Mouse (Mus musculus): Measurements from ENCODE around the gene Spp1. TPM values are rescaled to one million over a fixed set of nuclear protein-coding genes. Genes with fewer than 3 reads are reported as not detected.

Spp1 gene
- 1 to 10 TPM in 1 of 2 experiments, under 1 TPM in 1; 0.58 to 4.2 TPM for total RNA-seq (2021)
- long read RNA-seq, experiment 1 = 0 reads
- long read RNA-seq, experiment 2, partial matches to known transcripts = 0 of 1 reads
- long read RNA-seq, experiment 2, other reads (novel, unspliced or antisense) = 0 of 1 reads

DNA sequence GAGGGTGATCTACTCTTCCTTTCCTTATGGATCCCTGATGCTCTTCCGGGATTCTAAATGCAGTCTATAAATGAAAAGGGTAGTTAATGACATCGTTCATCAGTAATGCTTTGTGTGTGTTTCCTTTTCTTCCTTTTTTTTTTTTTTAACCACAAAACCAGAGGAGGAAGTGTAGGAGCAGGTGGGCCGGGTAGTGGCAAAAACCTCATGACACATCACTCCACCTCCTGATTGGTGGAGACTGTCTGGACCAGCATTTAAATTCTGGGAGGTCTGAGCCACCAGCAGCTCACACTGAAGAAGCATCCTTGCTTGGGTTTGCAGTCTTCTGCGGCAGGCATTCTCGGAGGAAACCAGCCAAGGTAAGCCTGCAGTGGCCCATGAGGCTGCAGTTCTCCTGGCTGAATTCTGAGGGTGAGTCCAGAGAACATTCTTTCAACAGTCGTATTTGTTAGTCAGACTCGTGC is at the start of gene Spp1:
Gene Spp1 (plus strand): TSS at position 284 of the 467 bp plus-strand sequence.
- no peak for DNase-seq
- intact Hi-C loops (cut with DNase I; ENCODE audit: low total_unique reads) = loop anchor here (5.0 kb wide), 1 partner anchor 88 kb away; no protein-coding TSS in a partner anchor

DNA sequence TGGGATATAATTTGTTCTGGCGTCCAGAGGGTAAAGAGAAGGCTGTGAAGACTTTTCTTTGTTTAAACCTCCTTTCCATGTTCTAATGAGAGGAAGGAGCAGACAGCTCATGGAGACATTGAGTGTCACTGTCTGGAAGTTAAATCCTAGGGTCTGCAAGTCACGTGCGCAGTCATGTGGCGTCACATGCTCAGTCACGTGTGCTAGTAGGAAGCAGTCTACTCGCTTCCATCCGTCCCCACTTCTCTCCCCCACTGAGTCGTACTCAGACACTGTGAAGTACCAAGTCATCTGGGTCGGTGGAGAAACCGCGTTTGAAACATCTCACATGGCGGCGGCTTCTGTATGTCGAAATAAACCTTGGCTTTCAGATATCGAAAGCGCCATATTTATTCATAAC is 49.4 kb upstream of the Spp1 start:
- intact Hi-C loops (cut with DNase I; ENCODE audit: low total_unique reads) = no loop called here
- no peak for DNase-seq

DNA sequence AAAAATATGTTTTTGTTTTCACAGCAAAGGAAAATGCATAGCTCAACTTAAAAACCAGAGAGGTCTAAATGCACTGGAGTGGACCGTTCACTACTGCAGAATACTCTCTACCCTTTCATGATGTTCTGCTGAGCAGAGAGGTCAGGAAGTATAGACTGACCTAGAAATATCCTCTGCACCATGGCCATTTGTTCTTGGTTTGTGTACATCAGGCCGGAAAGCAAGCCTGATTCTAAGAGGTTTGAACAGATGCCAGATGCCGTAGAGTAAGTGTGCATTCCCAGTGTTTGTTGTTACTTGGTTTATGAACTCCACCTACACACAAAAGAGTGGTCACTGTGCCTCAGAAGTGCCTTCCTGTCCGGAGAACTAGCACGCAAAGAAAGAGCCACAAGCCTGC is 48.0 kb upstream of the Spp1 start:
- intact Hi-C loops (cut with DNase I; ENCODE audit: low total_unique reads) = no loop called here
- no peak for DNase-seq

DNA sequence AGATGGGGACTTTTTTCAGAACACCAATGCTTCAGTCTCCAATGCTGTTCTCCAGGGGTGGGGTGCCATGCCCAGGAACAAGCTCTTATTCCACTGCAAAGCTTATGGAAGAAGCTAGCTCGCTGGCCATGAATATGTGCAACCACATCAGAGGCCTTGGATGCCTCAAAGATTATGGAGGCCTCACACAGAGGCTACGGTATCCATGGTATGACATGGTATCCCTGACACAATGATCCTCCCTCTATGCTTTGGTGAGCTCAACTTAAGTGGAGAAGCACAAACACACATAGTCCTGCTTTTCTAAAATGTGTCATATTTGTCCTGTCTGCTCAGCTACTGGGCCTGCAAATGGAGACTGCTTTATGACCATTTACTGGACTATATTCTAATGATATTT is 44.0 kb upstream of the Spp1 start:
- intact Hi-C loops (cut with DNase I; ENCODE audit: low total_unique reads) = no loop called here
- no peak for DNase-seq

DNA sequence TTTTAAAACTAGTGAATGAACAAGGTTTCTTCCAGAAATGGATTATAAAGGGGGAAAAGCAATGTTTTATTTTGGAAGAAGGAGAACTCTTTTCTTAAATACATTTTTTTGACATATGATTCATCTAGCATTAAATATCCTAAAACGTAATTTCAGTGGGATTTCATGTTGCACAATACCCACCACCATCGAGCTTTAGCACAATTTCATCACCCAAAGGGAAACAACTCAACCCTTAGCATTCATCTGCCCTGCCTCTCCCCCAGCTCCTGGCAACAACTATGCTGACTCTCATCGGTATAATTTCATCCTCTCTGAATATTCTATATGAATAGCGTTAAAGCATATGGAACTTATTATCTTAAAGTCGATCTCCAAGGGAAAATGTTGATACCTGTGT is 42.1 kb upstream of the Spp1 start:
- intact Hi-C loops (cut with DNase I; ENCODE audit: low total_unique reads) = no loop called here
- no peak for DNase-seq

DNA sequence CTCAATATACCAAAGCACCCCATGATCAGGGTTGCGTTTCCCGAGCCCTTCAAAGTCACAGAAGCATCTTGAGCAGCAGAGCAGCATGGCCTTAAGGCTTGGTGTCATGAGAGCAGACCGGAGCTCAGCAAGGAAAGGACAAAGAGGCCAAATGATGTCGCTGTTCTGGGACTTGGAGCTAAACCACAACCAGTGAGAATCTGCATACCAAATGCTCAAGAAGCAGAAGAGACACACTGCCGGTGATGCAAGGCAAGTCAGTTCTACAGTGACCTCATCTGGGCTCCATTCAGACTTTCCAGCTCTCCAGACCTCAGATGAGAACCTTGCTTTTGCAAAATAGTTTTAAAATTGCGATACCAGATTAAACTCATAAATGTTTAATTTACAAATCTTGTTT is 38.6 kb upstream of the Spp1 start:
- DNase-seq = no peak
- intact Hi-C loops (cut with DNase I; ENCODE audit: low total_unique reads) = no loop called here

DNA sequence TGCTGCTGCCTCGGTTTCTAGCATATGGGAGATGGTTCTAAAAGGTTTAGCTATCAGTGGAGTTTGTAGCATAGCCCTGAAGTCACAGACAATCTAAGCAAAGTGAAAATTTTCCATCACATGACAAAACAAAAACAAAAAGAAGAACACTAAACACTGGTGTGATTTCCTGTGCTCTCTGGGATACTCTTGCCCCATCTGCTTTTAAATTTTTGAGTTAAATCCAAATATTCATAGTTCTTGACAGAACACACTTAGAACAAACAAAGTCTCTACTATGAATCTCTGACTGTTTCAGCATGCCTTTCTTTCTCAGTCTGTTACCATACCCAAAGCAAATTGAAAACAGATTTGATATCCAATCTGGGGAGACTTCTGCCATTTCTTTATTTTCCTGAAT is 36.9 kb upstream of the Spp1 start:
- DNase-seq = no peak
- intact Hi-C loops (cut with DNase I; ENCODE audit: low total_unique reads) = no loop called here

DNA sequence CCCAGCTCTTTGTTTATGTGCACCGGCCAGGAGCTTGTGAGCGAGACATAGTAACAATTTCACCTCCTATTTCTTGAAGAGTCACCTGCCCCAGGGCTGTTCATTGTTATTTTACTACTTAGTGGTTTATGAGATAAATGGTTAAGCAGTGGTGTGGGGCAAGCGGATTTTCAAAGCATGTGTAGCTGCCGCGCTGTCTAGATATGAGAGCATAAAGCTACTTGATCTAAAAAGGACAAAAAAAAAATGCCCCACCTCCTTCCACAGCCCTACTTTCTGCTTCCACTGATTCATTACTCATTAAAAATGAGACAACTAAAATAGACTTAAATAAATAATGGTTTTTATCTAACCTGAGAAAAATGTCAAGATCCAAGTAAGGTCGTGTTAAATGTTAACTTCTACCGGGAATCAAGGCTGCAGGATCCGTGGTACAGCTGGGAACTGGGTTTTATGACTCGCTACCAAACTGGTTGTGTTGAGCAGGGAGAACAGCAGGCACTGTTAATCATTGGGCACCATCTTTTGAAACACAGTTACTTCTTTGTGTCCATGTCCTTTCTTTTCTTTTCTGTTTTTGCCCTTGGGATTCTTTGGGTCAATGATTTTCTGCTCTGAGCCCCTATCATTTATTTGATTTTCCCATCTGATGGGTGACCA is 35.5 kb upstream of the Spp1 start:
- no peak for DNase-seq
- intact Hi-C loops (cut with DNase I; ENCODE audit: low total_unique reads) = no loop called here

DNA sequence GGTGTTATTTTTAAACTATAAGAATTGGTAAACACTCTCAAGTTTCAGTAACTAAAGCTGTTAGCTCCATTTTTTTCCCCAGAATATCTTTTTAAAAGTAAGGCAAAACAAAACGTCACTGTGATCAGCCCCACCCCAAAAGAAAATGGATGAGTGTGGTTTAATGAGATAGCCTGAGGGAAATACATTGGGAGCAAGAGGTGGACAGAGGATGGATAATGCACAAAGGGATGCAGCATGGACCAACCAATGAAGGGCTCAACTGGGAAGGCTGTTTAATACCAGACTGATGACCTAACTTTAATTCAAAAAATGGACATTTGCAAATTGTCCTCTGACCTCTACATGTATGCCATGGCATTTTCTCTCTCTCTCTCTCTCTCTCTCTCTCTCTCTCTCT is 34.9 kb upstream of the Spp1 start:
- intact Hi-C loops (cut with DNase I; ENCODE audit: low total_unique reads) = no loop called here
- DNase-seq = no peak

DNA sequence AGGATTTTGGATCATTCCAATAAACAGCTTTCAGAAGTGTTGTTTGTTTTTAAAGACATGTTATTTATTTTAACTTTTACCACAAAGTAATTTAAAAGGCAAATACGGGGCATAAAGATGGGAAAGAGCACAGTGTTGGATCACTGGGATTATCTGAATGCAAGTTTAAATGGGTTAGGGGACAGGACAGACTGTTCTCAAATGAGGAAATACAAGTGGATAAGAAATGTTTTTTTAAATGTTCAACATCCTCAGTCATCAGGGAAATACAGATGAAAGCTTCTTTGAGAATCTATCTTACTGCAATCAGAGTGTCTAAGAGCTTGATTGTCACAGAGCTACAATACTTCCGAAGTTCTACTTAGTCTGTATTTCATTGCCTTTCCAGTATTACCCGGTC is 32.3 kb upstream of the Spp1 start:
- intact Hi-C loops (cut with DNase I; ENCODE audit: low total_unique reads) = no loop called here
- DNase-seq = no peak

DNA sequence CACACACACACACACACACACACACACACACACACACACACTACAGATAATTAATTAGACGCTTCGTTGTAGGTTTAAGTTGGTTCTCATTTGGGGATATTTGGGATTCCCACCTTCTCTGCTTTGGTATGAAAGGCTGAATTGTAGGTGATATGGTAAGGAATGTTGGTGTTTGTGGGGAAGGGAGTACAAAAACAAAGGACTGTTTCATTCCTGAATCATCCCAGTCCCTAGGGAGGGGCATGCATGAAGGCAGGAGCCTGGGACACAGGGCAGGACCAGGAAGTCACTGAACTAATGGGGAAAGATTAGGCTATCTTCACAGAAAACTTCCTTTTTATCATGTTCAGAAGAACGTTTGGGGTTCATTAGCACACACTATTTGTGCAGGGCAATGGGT is 31.6 kb upstream of the Spp1 start:
- no peak for DNase-seq
- intact Hi-C loops (cut with DNase I; ENCODE audit: low total_unique reads) = no loop called here

DNA sequence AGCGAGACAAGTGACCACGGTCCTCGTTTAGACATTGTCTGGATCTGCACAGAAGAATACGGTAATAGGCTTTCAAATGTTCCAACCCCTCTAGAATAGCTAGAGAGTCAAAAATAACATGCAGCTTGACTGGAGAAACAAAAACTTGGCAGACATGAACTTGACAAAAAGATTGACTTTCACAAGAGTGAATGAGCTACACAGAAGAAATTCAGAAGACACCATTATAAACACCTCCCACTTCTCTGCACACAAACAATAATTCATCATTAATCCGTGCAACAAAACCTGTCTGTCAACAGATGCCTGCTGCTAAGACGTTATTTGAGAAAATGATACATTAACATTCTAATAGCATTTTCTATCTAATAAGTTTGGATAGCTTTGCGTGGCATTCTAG is 30.4 kb upstream of the Spp1 start:
- no peak for DNase-seq
- intact Hi-C loops (cut with DNase I; ENCODE audit: low total_unique reads) = loop anchor here (2.0 kb wide), 1 partner anchor 26 kb away; no protein-coding TSS in a partner anchor

DNA sequence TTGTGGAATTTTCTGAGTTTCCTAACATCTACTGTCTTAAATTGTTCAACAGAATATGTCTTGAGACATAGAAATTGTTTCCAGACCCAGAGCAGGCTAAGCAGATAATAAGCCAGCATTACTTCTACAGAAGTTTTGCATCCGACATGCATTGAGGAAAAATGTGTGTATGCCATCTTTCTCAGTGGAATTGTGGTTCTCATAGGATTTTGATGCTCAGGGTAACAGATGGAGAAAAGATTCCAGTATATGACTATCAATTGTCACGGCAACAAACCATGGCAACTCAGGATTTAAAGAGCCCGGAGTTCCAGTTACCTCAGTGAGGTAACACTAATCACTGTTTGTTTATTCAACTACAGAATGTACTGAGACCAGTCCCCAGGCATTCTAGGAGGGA is 29.9 kb upstream of the Spp1 start:
- DNase-seq = no peak
- intact Hi-C loops (cut with DNase I; ENCODE audit: low total_unique reads) = loop anchor here (2.0 kb wide), 1 partner anchor 26 kb away; no protein-coding TSS in a partner anchor

DNA sequence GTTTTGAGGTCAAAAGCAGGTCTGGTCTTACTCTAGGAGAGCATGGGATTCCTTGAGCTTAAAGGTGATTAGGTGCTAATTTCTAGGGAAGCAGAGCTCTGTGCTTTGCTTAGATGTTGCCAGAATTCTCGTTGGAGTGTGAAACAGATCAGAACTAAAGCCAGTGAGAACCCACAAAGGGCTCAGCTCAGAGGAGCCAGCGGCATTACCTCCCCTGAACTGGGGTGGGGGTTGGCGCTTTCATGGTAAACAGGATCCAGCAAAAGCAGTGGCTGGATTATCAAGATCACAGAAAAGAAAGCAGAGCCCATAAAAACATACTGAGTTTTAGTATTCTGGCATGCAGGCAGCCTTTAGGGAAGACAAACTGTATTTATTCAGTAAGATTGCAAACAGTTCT is 28.2 kb upstream of the Spp1 start:
- intact Hi-C loops (cut with DNase I; ENCODE audit: low total_unique reads) = no loop called here
- DNase-seq = no peak

DNA sequence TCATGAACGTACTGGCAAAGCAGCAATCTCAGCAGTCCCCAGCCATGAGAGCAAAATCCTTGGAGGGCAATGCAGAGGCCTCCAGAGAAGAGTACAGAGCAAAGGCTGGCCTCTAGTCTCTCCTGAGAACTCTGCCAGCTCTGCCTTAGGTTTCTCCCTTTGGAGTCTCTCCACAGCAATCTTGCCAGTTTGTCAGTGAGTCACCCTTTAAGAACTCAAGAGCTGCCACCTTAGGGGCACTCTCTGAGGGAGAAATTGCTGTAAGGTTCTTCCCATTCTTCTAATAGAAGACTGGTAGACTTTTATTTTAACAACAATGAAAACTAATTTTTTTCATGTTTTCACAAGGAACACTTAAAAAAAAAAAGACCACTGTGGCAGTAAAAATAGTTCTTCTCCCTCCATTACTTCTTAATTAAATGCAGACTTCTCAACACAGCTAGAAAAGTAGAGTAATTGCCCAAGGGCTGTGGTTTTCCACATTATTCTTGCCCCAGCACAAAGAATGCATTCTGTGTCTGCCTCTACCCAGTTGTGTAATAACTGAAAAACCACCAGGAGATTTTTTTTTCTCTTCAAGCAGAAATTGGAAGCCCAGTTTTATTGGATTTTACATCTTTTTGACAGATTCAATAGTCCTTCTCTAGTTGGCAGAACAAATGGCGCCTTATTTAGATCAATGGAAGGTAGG is 27.2 kb upstream of the Spp1 start:
- intact Hi-C loops (cut with DNase I; ENCODE audit: low total_unique reads) = no loop called here
- DNase-seq = peak; percentile 17

DNA sequence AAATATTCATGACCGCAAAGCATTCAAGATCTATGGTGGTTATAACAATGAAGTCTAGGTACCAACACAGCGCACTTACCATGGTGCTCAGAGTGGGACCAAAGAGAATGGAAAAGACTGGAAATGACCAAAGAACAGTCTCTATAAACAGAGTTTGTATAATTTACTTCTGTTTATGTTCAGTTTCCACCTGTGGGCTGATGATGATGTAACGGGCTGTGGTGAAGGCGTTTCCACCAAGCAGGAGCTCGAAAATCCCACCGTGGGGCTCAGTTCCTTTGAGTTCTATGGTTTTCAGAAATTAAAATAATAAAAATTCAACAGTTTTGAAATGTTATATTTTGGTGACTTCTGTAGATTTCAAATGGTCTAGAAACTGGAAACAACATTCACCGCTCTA is 26.4 kb upstream of the Spp1 start:
- intact Hi-C loops (cut with DNase I; ENCODE audit: low total_unique reads) = no loop called here
- no peak for DNase-seq

DNA sequence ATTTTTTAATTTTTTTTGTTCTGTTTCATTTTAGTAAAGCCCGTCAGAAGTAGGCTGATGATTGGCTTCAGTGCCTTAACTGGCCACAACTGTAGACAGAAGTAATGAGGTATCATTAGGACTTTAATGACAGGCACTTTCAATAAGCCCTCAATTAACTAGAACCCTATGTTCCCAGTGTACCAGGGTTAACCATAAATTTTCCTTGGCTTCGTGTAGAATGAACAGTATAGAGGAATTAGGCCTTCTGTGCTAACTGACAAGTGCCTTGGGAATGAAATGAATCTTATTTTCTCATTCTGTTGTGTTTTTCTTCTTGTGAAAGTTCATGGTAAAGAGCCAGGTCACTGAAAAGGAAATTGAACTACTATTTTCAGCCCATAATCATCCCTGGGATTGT is 18.9 kb upstream of the Spp1 start:
- intact Hi-C loops (cut with DNase I; ENCODE audit: low total_unique reads) = no loop called here
- no peak for DNase-seq

DNA sequence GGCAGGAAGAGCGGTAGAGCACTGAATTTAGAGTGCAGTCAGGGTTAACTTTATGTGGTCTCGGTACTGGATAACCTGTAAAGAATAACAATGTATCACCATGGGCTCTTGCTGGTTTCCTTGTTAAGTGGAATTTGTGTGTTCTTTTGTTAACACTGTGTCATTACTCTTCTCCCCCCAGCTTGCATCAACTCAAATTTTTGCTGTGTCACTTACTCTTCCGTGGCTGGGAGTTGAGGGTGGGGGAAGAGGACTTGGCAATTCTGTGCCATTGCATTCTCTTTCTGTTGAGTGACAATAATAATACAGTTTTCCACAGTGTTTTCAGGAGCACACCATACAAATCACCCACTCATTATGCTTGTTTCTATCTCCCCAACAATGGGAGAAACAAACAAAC is 17.9 kb upstream of the Spp1 start:
- no peak for DNase-seq
- intact Hi-C loops (cut with DNase I; ENCODE audit: low total_unique reads) = no loop called here

DNA sequence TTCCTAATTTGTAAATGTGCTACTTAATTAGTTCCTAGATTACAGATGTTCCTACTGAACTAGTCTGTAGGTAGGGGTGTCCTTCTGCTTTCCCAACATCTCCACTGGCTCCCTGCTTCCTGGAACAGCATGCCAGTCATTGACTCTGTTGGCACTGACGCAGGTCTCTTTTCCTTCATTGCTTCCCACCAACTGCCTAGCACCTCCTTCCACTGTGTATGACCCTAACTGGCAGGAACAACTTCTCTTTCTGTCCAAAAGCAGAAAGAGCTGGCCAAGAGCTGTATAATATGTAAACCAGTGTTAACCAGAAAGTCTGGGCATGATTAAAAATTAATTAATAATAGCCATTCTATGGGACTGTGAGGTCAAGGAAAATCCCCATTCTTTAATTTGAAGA is 17.2 kb upstream of the Spp1 start:
- intact Hi-C loops (cut with DNase I; ENCODE audit: low total_unique reads) = no loop called here
- no peak for DNase-seq

DNA sequence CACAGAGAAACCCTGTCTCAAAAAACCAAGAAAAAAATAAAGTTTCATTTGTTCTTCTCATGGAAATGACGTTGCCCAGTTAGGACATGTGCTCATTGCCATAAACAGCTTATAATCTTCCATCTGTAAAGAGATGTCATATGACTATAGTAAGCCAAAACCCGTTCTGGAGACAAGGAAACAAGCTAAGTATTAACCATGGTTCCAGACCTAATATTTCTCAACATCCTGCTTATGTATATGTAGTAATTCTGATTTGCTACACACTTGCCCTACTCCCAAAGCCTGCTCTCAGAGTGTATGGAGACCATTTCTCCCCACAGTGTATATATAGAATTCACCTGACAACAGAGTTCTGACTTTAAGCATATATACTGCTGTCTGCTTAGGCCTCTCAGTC is 12.9 kb upstream of the Spp1 start:
- DNase-seq = no peak
- intact Hi-C loops (cut with DNase I; ENCODE audit: low total_unique reads) = no loop called here

DNA sequence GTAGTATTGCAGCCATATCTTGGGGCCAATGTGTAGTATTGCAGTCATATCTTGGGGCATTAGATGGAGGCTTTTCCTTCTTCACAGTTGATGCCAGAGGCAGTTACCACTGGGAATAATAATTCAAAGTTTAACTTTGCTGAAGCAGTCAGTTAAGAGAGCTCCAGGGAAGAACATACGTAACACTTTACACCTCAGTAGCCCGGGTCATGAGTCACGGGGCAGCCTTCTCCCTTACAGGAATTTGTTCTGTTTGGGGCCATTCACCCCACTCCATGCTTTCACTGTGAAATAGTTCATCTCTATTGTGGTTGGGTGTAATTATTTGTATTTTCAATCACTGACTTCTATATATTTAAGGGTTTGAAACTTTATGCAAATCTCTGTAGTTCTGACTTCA is 11.1 kb upstream of the Spp1 start:
- intact Hi-C loops (cut with DNase I; ENCODE audit: low total_unique reads) = no loop called here

More for the DNA sequence above, 11.1 kb upstream of the Spp1 start:
- no peak for DNase-seq

All from gastrocnemius, postnatal 14 days (tissue).